Mouse (Mus musculus): Measurements from ENCODE around the gene Fhl4. TPM values are rescaled to one million over a fixed set of nuclear protein-coding genes. Genes with fewer than 3 reads are reported as not detected.

The Fhl4 gene
- under 1 TPM; 0.22 to 0.31 TPM for total RNA-seq (2021)

GRCm38 (mm10) chr10:85102247-85103084 is at the start of gene Fhl4, which contains the start of gene Tmem263:
Fhl4 (minus strand) TSS chr10:85102495.
Tmem263 (plus strand) TSS chr10:85102627.
- intact Hi-C loops (cut with DNase I), result loop anchor here (2.0 to 5.0 kb wide), 2 partner anchors 24 to 85 kb away; partner anchors contain the start of gene Cry1
- peak; percentile 75 for DNase-seq (ENCODE audit: low spot score)

DNA sequence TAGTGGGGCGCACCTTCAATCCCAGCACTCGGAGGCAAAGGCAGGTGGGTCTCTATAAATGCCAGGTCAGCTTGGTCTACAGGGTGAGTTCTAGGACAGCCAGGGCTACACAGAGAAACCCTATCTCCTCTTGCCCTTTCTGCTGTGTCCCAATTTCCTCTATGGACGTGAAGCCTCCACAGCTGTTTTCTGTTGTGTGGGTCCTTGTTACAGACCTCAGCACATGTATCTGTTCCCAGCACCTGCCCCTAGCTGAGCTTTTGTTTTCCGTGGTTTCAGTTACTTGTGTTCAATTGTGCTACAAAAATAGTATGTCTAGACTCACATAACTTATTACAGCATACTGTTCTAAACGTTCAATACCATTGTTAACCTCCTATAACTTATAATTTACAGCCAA is 46.9 kb upstream of the Fhl4 start:
- no peak for DNase-seq (ENCODE audit: low spot score)
- intact Hi-C loops (cut with DNase I), result no loop called here

DNA sequence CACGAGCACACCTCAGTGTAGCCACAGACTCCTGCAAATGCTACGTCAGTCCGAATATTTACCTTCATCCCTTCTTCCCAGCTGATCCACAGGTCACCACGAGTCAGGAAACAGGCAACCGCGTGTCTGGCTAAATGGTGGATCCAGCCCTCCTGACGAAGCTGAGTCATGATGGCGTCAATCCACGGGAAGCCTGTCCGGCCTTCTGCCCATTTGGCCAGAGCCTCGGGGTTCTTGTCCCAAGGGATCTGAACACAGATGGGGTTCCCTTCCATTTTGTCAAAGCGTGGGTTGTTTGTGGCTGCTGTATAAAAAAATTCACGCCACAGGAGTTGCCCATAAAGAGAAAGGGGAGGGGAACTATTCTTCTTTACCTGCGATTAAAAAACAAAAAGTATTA is 44.0 kb upstream of the Fhl4 start:
- DNase-seq (ENCODE audit: low spot score), result no peak

GRCm38 (mm10) chr10:85141465-85141864 is 39.2 kb upstream of the Fhl4 start:
- DNase-seq (ENCODE audit: low spot score), result no peak
- intact Hi-C loops (cut with DNase I), result no loop called here

More for the DNA sequence above, 44.0 kb upstream of the Fhl4 start:
- intact Hi-C loops (cut with DNase I), result no loop called here

DNA sequence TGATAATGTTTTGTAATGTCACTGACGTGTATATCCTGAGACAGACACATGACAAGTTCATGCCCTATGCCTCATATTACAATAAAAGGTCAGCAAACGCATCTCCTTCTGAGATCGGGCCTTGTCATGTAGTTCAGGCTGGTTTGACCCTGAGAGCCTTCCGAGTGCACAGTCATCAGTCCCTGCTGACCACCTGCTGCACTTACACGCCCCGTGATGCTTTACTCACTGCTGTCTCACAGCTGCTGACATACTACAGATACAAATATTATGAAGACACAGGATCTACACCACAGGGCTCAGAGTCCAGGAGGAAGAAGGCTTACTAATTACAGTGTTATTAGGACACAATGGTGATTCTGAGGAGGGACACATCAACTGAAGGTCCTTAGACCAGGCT is 34.3 kb upstream of the Fhl4 start:
- DNase-seq (ENCODE audit: low spot score), result no peak
- intact Hi-C loops (cut with DNase I), result no loop called here

- intact Hi-C loops (cut with DNase I), result loop anchor here (10.0 kb wide), 1 partner anchor 484 kb away; no protein-coding TSS in a partner anchor
- no peak for DNase-seq (ENCODE audit: low spot score)
Measured at GRCm38 (mm10) chr10:85128453-85128852, 26.2 kb upstream of the Fhl4 start.

GRCm38 (mm10) chr10:85127395-85128287 is 25.3 kb upstream of the Fhl4 start, which contains the start of gene Mterf2:
Mterf2 (minus strand) TSS chr10:85128027.
- intact Hi-C loops (cut with DNase I), result loop anchor here (2.0 to 10.0 kb wide), 2 partner anchors 25 to 483 kb away; partner anchors contain the start of genes Fhl4 and Tmem263

DNA sequence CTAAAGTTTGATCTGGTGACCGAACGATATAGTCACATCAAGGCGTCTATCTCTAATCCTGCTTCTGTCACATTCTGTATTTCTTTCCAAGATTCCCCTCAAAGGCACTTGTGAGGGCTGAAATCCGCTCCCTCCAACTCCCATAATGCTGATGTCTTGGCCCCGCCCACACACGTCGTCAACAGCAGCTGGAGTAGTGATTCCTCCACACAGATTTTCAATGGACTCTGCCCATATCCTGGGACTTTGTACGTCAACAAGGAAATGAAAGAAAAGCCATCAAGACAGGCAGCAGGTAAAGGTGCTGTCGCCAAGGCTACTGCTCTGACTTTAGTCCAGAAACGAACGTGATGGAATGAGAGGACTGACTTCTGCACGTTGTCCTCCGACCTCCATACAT is 22.9 kb upstream of the Fhl4 start:
- intact Hi-C loops (cut with DNase I), result loop anchor here (10.0 kb wide), 1 partner anchor 480 kb away; no protein-coding TSS in a partner anchor
- no peak for DNase-seq (ENCODE audit: low spot score)

More at GRCm38 (mm10) chr10:85127395-85128287, 25.3 kb upstream of the Fhl4 start, which contains the start of gene Mterf2:
- DNase-seq (ENCODE audit: low spot score), result peak; percentile 89

GRCm38 (mm10) chr10:85114409-85114808 is 12.1 kb upstream of the Fhl4 start:
- intact Hi-C loops (cut with DNase I), result no loop called here
- no peak for DNase-seq (ENCODE audit: low spot score)

DNA sequence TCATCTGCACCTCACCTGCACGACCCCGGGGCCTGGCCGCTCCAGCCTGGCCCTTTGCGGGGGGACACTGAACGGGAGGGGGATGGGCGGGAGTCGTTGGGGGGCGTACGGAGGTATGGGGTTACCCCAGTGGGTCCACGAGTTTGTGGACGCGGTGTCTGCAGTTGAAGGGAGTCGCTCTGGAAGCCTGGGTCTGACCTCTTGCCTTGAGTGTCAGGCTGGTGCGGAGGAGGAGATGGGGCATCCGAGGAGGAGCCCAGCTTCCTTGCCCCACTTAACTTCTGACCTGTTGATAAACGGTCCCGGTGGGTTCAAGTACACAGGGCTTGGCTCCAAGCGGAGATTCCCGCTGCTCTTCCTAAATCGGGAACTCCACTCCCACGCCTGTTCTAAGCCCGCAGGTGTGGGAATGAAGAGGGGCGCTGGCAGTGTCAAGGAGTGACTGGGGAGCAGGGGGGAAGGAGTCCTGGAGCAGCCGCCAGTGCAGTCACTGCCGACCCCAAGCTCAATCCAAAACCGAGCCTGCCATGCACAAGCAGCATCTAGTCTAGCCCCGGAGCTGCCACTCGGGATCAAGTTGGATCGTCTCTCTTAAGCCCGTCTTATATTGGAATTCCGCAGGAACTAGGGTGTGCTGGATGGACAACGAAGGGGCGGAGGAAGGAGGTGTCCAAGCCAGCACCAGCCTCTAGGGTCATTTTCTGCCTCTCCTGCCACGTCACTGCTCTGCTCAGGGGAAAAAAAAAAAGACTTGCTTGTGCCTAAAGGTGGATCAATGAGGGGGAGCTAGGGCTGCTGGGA is 990 bp upstream of the Fhl4 start:
- intact Hi-C loops (cut with DNase I), result loop anchor here (2.0 to 5.0 kb wide), 2 partner anchors 24 to 84 kb away; partner anchors contain the start of gene Cry1
- peak; percentile 6 for DNase-seq (ENCODE audit: low spot score)

- intact Hi-C loops (cut with DNase I), result loop anchor here (2.0 to 5.0 kb wide), 2 partner anchors 25 to 85 kb away; partner anchors contain the start of gene Cry1
- peak; percentile 10 for DNase-seq (ENCODE audit: low spot score)
Measured at GRCm38 (mm10) chr10:85101841-85102240, 454 bp downstream of the Fhl4 start.

- no peak for DNase-seq (ENCODE audit: low spot score)
- intact Hi-C loops (cut with DNase I), result no loop called here
Measured at GRCm38 (mm10) chr10:85071605-85072152, 30.6 kb downstream of the Fhl4 start.

DNA sequence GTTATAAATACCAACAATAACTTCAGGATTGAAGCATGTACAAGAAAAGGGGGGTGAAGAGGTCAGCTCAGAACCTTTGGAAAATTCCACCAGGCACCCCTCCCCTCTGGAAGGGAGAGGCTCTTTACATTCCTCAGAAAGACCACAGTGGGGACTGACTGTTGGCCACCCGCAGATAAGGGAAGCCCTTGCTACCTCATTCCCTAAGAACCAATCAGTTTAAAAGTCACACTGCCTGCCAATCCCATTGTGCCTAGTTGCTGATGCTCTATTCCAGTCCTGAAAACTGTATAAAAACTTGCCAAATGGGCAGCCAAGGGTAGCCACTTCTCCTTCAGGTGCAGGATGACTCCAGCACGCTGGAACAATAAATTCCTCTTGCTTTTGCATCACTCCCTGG is 47.4 kb downstream of the Fhl4 start:
- intact Hi-C loops (cut with DNase I), result no loop called here
- no peak for DNase-seq (ENCODE audit: low spot score)

DNA sequence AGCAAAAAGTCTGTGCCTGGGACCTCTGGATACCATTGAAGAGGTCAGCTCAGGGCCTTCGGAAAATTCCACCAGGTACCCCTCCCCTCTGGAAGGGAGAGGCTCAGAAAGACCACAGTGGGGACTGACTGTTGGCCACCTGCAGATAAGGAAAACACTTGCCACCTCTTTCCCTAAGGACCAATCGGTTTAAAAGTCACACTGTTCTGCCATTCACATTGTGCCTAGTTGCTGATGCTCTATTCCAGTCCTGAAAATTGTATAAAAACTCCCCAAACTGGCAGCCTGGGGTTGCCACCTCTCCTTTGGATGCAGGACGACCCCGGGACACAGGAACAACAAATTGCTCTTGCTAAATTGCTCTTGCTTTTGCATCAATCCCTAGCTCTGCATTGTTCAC is 49.8 kb downstream of the Fhl4 start:
- intact Hi-C loops (cut with DNase I), result no loop called here
- DNase-seq (ENCODE audit: low spot score), result no peak

- intact Hi-C loops (cut with DNase I), result no loop called here
- DNase-seq (ENCODE audit: low spot score), result no peak
Measured at GRCm38 (mm10) chr10:85050668-85051208, 51.6 kb downstream of the Fhl4 start.

DNA sequence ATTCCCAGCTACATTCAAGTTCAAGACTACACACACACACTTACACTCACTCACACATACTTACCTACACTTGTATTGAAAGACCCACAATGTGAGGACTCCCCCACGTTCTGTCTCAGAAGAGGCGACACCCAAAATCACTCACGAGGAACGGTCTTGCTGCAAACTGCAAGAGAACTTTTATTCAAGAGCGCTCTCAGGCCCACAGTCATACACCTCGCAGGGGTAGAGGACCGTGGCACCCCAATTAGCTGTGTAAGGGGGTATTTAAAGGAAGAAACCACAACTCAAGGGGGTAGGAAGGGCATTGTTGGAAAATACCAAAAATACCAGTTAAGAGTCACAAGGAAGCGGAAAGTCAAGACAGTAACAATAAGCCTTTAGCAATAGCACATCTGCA is 54.3 kb downstream of the Fhl4 start:
- intact Hi-C loops (cut with DNase I), result no loop called here
- DNase-seq (ENCODE audit: low spot score), result no peak

GRCm38 (mm10) chr10:85046585-85046984 is 55.7 kb downstream of the Fhl4 start:
- intact Hi-C loops (cut with DNase I), result loop anchor here (2.0 kb wide), 2 partner anchors 336 to 532 kb away; no protein-coding TSS in a partner anchor
- no peak for DNase-seq (ENCODE audit: low spot score)

Measured in heart, postnatal 25 days (tissue).